Mouse (Mus musculus) retina, embryonic 14.5 days (tissue): ENCODE results near the gene Sema4c.

Experiments
- DNase-seq: peaks from one replicate; pipeline ENCODE4 v3.0.0-alpha.2; 2015; ENCODE audit warnings: low spot score

Sema4c gene

GRCm38 (mm10) chr1:36535477-36536396, 22.4 kb downstream of the Sema4c start:
- DNase-seq: no peak

DNA sequence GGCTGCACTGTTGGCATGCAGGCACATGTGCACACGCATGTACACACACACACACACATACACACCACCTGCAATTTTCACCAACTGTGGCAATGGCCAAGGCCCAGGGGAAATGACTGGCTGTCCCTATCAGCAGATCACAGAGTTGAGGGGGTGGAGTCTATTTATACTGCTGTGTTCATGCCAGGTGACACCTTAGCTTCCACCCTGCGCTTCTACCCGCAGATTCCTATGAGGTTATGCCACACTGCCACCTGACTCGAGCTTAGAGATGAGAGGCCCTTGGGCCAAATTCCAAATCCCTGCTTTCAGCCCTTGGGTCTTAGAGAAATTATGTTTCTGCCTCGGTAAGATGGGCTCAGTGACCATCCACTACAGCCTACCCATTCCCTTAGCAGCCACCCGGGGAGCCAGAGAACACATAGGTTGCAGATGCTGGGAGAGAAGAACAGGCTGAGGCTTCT, 23.5 kb downstream of the Sema4c start:
- no peak for DNase-seq

DNA sequence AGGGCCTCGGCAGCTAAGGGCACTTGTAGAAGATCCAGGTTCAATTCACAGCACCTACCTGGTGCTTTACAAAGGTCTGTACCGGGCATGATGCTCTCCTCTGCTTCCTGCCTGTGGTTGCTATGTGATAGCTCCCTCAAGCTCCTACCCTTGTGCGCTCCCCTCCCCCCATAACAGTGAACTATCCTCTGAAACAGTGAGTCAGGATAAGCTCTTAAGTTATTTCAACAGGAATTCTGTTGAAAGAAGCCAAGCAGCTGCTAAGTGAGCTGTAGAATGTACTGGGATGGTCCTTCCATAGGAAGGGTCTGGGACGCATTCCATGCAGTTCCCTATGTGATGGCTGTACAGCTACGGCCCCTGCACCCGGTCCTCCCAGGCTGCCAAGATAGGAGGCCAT, 24.6 kb downstream of the Sema4c start:
- no peak for DNase-seq

DNA sequence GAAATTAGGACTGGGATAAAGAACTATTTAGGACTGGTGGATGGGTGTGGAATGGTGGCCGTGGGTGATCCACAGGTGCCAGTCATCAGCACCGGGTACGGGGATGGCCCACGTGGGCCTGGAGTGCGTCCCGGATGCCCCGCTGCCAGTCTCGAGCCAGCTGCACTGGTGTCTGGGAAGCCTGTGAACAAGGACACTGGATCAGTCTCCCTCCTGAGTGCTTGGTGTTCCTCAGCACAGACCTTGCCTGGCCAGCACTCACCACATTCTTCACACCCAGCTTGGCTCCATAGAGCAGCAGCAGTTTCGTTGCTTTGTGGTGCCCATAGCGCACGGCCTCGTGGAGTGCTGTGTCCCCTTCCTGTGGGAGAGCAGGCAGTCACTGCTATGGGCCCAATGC, 26.7 kb downstream of the Sema4c start:
- no peak for DNase-seq

- no peak for DNase-seq
These were observed 27.2 kb downstream of the Sema4c start for GRCm38 (mm10) chr1:36530962-36531361.

GRCm38 (mm10) chr1:36530485-36530884, 27.7 kb downstream of the Sema4c start:
- DNase-seq: no peak

DNA sequence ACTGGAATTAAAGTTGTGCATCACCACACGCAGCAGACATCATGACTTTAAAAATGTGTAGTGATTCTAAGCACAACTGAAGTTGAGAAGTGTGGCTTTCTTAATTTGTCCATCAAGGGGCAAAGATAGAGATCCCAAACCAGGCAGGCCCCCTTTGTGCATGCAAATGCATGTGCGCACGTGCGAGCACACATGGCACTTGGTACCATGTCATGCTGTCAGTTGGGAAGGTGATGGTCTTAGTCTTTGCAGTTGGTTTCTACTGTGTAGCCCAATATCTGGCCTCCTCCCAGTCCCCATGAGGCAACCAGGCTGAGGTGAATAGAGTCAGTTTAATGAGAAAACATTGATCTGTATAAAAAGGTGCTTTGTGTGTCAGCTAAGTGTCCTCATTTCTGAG, 28.3 kb downstream of the Sema4c start:
- DNase-seq: no peak

- DNase-seq: no peak
These were observed 28.9 kb downstream of the Sema4c start for GRCm38 (mm10) chr1:36529274-36529673.

GRCm38 (mm10) chr1:36528351-36528750, 29.8 kb downstream of the Sema4c start:
- peak; percentile 35 for DNase-seq

- DNase-seq: no peak
These were observed 31.2 kb downstream of the Sema4c start for GRCm38 (mm10) chr1:36526903-36527302.

DNA sequence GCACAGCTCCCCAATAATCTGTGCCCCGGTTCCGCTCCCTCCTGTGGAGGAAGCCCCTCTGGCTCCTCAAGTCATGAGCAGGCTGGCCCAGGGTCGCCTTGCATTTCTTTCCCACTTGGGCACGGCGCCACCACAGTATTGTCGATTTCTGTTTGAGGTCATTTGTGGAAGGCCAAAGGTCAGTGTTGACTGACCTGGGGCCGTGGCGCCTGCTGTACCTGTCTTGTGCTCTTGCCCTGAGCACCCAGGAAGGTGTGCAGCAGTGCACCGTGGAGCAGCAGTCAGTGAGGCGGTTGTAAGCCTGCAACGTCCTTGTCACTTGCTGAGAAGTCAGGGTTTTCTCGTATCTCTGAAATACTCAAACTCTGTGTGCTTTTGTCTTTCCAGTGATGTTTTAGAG, 32.4 kb downstream of the Sema4c start:
- no peak for DNase-seq

GRCm38 (mm10) chr1:36524058-36524457, 34.1 kb downstream of the Sema4c start:
- DNase-seq: no peak

GRCm38 (mm10) chr1:36523332-36524013, 34.7 kb downstream of the Sema4c start:
- no peak for DNase-seq

GRCm38 (mm10) chr1:36522210-36522609, 35.9 kb downstream of the Sema4c start:
- no peak for DNase-seq

- no peak for DNase-seq
These were observed 38.5 kb downstream of the Sema4c start for GRCm38 (mm10) chr1:36519626-36520025.

GRCm38 (mm10) chr1:36518259-36518658, 39.9 kb downstream of the Sema4c start:
- DNase-seq: no peak

- DNase-seq: peak; percentile 67
These were observed 44.4 kb downstream of the Sema4c start for GRCm38 (mm10) chr1:36513718-36514117.

- DNase-seq: peak; percentile 12
These were observed 44.8 kb downstream of the Sema4c start for GRCm38 (mm10) chr1:36513310-36513709.

- no peak for DNase-seq
These were observed 45.2 kb downstream of the Sema4c start for GRCm38 (mm10) chr1:36512966-36513280.

DNA sequence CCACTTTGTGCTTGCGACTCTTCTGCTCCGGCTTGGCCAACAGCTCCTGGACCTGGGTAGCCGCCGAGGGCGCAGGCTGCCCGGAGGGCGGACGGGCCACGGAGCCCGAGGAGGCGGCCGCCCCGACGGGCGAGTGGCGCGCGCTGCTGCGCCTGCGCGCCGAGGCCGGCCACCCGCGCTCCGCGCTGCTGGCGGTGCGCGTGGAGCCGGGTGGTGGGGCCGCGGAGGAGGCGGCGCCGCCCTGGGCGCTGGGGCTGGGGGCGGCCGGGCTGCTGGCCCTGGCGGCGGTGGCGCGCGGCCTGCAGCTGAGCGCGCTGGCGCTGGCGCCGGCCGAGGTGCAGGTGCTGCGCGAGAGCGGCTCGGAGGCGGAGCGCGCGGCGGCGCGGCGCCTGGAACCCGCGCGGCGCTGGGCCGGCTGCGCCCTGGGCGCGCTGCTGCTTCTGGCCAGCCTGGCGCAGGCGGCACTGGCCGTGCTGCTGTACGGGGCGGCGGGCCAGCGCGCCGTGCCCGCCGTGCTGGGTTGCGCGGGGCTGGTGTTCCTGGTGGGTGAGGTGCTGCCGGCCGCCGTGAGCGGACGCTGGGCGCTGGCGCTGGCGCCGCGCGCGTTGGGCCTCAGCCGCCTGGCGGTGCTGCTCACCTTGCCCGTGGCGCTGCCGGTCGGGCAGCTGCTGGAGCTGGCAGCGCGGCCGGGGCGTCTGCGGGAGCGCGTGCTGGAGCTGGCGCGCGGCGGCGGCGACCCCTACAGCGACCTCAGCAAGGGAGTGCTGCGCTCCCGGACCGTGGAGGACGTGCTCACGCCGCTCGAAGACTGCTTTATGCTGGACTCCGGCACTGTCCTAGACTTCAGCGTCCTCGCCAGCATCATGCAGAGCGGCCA, 45.8 kb downstream of the Sema4c start:
- peak; percentile 59 for DNase-seq

DNA sequence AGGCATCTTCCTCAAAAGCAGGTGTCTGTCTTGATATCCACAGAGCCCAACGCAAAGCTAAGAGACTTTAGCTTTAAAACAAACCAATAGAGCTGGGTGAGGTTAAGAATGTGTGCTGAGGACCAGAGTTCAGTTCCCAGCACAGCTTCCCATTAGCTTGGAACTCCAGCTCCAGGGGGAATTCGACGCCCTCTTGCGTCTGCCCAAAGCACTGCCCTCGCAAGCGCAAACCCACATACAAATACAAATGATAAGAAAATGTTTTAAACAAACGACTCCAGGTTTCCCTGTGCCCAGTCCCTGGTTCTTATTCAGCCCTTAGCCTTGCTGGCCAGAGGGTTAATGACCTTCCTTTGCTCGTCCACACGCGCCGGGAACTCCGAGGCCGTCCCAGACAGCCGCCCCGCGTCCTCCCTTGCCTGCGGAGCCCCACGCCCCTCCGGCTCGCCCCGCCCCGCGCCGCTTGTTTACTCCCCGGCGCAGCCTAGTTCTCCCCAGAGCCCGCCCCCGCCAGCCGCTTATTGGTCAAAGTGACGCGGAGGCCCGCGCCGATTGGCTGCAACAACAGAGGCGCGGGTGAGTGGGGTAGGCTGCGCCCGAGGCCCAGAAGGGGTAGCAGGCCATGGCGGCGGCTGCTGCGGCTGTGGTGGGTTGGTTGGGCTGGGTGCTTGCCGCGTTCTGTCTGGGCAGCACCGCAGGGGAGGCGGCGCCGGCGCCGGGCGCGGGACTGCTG, 46.7 kb downstream of the Sema4c start, which contains the start of gene Cnnm3:
Gene Cnnm3, plus strand, starts transcription at position 579 of the 733 bp plus-strand sequence.
- DNase-seq: peak; percentile 98

- DNase-seq: no peak
These were observed 49.9 kb downstream of the Sema4c start for GRCm38 (mm10) chr1:36508238-36508637.
